Mouse (Mus musculus): ENCODE data around the gene Fndc11.

The Fndc11 gene

DNA sequence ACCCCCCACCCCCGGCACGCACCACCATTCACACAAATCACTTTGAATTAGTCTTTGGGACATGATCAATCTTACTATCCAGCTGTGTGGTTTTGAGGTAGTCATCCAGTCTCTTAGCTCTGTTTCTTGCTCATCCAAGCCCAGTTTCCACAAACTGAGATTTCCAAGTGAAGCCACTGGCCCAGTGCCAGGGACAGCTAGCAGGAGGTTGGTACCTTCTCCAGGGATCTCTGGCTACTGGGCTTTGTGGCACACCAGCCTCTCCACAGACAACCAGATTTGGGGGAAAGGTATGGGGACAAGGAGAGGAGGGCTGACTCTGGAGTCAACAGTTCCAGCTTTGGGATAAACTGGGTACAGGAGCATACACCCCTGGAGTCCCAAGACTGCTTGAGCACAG lies 548 bp downstream of the Fndc11 start:
- DNase-seq (ENCODE audit: low read depth): no peak

- DNase-seq (ENCODE audit: low read depth): no peak
These were observed 5.2 kb downstream of the Fndc11 start for GRCm38 (mm10) chr2:181224994-181225393.

GRCm38 (mm10) chr2:181227122-181227521 lies 7.3 kb downstream of the Fndc11 start:
- no peak for DNase-seq (ENCODE audit: low read depth)

DNA sequence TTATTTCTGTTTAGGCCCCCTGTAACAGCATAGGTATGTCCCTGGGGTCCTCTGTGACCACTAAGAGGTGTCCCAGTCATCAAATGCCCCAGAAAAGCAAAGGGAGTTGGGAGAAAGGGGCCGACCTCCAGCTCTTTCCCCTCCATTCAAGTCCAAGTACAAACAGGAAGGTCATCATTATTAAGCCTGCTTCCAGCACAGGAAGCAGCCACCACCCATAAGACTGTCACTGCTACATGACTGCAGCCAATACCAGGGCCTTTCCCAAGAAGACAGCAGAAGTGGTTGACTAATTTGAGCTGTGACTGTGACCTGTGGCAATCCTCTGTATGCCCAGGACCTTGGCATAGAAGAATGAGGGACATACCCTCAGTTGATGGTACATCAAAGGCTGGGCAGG lies 8.5 kb downstream of the Fndc11 start:
- no peak for DNase-seq (ENCODE audit: low read depth)

DNA sequence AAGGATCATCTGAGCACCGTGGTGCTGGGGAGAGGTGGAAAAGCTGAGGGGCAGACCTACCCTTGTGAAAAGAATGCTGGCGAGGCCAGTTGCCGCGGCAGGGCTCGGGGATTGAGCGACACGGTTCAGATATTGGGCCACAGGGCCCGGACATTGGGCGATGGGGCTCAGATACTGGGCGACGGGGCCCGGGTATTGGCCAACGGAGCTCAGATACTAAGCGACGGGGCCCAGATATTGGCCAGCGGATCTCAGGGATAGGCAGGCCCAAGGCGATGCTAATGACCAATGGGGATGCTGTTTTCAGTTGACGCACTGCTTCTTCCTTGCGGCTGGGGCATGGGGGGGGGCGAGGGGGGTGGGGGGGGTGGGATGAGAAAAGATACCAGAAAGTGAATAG lies 11.4 kb downstream of the Fndc11 start:
- DNase-seq (ENCODE audit: low read depth): no peak

DNA sequence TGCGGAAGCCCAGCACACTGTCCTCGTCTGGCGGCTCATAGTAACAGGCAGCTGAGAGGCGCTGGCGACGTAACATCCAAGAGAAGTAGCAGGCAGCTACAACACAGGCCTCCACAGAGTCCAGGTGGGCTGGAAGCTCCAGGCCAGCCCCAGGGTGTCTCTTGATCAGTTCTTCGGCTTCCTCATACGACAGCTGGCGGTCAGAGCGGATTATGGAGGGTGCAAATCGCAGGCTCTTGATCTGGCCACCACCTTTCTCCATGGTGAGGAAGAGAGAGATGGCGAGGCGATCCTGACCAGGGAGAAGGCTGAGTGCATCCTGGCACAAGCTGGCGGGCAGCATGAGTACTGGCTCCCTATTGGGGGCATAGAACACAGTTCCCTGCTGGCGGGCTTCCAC lies 13.6 kb downstream of the Fndc11 start:
- no peak for DNase-seq (ENCODE audit: low read depth)

GRCm38 (mm10) chr2:181234680-181235079 lies 14.9 kb downstream of the Fndc11 start:
- DNase-seq (ENCODE audit: low read depth): no peak

DNA sequence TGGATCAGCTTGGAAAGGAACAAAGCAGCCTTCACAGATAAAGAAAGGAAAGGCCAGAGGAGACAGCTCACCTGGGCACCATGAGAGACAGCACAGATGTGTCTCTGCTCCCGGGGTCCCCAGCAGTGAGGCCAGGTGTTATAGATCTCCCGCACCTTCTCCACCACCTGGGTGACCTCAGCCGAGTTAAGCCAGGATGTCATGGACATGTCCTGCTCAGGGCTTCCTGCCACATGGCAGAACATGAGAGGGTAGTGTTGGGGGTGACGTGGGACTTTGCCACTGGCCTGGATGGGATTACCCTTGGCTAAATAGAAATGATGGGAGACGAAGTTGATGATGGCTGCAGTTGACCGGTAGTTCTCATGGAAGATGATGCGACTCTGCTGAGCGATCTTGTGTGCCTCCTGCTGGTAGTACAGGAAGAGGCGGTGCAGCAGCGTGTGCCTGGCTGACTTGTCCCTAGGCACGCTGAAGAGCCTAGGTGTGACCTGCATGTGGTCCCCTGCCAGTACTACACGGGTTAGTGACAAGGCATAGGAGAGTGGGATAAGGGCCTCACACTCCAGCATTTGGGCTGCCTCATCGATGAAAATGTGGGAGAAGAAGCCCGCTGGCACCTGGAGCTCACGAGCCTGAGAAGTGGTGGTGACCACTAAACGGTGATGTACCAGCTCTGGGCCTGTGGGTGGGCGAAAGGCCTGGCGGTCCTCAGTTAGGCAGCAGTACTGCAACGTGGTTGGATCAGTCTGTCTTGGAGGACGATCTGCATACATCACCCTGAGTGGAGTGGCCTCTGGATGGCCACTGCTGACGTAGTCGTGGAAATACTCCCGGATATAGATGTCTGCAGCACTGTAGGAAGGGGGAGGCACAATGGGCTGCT lies 16.1 kb downstream of the Fndc11 start:
- DNase-seq (ENCODE audit: low read depth): no peak

DNA sequence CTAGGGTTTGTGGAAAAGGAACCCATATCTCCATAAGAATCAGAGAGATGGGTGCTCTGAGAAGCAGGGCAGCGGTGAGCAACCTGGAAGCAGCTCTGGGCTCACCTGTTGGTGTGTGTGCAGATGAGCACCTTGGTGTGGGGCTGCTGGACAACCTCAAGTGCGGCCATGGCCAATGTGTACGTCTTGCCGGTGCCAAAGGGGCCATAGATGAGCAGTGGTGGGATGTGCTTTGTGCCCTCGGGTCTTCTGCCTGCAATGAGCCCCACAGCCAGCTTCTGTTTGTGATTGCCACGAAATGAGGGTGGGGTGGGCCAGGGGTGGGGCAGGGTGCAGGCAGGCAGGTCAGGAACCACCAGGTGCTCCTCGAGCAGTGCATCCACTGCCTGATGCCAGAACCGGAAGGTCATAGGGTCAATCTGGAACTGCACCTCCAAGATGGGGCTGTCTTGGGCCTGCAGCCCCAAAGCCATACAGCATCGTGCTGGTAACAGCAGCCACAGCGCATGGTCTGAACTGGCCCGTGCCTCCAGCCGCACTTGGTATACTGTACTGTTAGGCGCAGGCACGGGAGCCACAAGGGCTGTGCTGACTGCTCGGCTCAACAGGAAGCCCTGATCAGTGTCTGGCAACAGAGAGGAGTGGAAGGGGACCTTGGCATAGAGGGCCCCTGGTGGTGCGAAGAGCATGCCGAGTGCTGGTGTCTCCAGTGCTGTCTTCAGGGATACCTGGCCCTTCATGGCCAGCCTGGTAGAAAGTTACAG lies 17.6 kb downstream of the Fndc11 start:
- no peak for DNase-seq (ENCODE audit: low read depth)

DNA sequence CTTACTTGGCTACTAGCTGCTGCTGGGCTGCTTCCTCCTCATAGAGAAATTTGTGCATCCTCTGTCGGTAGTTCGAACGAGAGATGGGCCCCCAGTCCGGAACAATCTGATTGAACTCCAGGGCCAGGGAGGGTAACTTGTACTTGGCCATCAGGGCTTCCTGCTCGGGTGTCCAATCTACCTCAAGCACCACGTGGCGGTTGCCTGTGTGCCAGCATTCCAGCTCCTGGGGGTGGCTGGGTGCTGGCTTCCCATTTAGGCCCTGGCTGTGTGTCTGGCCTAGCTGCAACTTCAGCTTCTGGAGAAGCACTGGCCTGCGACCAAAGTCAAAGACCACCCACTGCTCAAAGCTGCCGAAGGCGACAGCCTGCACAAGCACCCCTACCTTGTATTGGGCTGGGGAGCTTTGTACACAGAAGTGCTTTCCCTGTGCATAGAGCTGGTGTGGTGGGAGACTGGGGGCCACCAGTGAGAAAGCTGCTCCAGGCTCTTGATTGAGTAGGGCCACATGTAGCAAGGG lies 18.3 kb downstream of the Fndc11 start:
- DNase-seq (ENCODE audit: low read depth): no peak

DNA sequence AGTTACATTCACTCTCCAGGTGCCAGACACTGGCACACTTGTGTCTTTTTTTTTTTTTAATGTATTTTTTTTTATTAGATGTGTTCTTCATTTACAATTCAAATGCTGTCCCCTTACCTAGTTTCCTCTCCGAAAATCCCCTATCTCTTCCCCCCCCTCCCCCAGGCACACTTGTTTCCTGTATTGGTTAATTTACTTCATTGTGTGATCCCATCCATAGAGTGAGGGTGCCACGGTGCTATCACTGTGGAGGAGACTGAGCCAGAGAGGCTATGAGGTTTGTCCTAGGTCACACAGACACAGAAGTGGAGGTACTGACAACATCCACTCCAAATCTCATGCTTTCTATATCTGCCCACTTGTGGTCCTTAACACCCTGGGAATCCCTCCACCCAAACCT lies 19.0 kb downstream of the Fndc11 start:
- no peak for DNase-seq (ENCODE audit: low read depth)

GRCm38 (mm10) chr2:181239261-181239660 lies 19.4 kb downstream of the Fndc11 start:
- DNase-seq (ENCODE audit: low read depth): no peak

- no peak for DNase-seq (ENCODE audit: low read depth)
These were observed 21.1 kb downstream of the Fndc11 start for GRCm38 (mm10) chr2:181240806-181241440.

- peak; percentile 64 for DNase-seq (ENCODE audit: low read depth)
These were observed 21.9 kb downstream of the Fndc11 start, which contains the start of gene Helz2 for GRCm38 (mm10) chr2:181241602-181242313. TSS of gene Helz2 (minus strand) at chr2:181242027.

DNA sequence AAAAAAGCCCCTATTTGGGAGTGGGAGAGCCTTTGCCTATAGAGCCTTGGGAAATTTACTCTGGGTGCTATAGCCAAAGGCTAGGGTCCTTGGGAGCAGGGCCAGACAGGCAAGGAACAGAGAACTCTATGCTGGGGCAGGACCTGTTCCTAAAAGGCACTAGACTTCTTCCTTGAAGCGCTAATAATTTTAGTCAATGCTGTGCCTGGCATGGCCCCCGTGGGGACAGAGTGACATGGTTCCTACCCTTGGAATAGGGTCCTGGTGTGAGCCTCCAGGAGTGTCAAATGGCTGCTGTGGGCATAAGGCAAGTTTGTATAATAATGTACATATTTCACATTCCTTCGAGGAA lies 22.5 kb downstream of the Fndc11 start:
- DNase-seq (ENCODE audit: low read depth): no peak

DNA sequence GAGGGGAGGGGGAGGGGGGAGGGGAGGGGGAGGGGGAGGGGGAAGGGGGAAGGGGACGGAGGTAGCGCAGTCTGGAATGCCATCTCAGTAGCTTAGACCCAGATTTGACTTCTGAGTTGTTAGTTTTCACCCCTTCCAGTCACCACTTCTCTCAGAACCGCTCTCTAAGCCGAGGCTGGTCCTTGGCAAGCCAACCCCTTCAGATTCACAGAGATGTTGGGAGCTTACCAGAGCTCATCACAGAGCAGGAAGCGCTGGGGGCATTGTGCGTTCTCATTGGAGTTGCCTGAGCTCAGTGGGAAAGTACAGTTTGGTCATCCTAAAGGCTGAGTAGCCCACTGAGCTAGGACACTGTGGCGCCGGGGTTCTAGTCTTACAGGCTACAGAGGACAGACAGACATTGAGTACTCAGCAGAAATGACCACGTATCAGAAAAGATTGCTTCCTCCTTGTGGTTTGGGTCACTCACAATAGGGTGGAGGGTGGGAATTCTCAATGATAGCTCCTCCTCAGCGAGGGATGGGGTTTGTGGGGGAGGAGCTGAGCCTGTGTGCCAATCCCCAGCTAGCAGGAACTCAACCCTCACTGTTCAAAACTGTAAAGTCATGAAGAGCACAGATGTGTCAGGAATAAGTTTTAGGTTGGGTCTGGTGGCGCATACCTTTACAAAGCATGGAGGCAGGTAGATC lies 24.0 kb downstream of the Fndc11 start:
- no peak for DNase-seq (ENCODE audit: low read depth)

GRCm38 (mm10) chr2:181245031-181245430 lies 25.2 kb downstream of the Fndc11 start:
- no peak for DNase-seq (ENCODE audit: low read depth)

GRCm38 (mm10) chr2:181249217-181249616 lies 29.4 kb downstream of the Fndc11 start:
- no peak for DNase-seq (ENCODE audit: low read depth)

GRCm38 (mm10) chr2:181251841-181252240 lies 32.0 kb downstream of the Fndc11 start:
- no peak for DNase-seq (ENCODE audit: low read depth)

GRCm38 (mm10) chr2:181253248-181253647 lies 33.4 kb downstream of the Fndc11 start:
- no peak for DNase-seq (ENCODE audit: low read depth)

DNA sequence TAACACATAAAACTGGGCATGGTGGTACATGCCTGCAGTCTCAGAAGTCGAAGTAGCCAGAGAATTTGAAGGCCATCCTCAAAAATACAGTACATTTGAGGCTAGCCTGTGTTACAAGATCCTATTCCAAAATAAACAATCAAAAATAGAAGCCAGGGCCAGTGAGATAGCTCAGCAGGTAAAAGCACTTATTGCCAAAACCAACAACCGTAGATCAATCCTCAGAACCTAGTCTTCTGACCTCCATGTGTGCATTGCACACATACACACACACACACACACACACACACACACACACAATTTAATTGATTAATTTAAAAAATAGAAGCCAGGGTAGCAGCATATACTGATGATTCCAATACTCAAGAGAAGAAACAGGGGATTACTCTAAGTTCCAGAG lies 47.0 kb downstream of the Fndc11 start:
- no peak for DNase-seq (ENCODE audit: low read depth)

Data from c-Kit-positive CD71-positive TER-119-negative erythroid progenitor cells, embryonic 14.5 days (primary cell).